Mouse (Mus musculus): Measurements from ENCODE around the gene Zhx3. TPM values are rescaled to one million over a fixed set of nuclear protein-coding genes. Genes with fewer than 3 reads are reported as not detected.

Gene Zhx3
- total RNA-seq, 2 experiments from 2014 or later, result 74.2 to 84.2 TPM

DNA sequence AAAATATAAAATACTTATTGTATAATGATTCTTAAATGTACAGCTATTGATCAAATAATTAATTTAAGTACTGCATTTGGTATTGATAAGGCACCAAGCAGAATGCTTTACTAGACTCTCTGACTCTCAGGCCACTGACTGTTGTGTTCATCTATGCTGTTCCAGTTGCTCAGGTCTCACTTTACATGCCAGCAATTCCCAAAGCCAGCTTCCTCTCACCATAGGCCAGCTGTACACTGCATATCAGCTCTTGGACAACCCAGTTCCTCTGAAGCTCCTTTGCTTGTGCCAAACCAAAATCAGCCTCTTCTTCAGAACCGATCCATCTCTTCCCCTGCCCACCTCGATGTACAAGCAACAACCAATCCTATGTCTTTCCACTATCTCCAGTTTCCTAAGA is 24.6 kb downstream of the Zhx3 start:
- intact Hi-C loops (cut with DNase I), result no loop called here
- DNase-seq (ENCODE audit: low spot score in 2 of 2), result no peak

DNA sequence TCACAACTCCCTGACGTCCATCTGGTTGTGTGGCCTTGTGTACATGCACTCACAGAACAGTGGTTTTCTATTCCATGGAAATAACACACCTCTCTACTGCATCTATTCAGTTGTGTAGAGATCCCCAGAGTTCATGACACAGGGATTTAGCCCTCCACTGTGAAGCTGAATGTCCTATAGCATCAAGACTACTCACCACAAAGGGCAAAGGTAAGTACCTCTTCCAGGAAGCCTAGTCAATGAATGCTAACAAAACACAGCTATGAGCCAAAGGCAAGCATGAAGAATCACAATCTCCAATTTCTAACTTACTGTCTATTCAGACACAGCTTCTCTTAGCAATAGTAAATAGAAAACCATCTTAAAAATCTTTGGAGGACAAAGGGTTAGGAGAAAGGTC is 25.1 kb downstream of the Zhx3 start:
- intact Hi-C loops (cut with DNase I), result no loop called here
- DNase-seq (ENCODE audit: low spot score in 2 of 2), result no peak

- intact Hi-C loops (cut with DNase I), result no loop called here
- DNase-seq (ENCODE audit: low spot score in 2 of 2), result no peak
These were observed 32.0 kb downstream of the Zhx3 start for GRCm38 (mm10) chr2:160840838-160841237.

- intact Hi-C loops (cut with DNase I), result no loop called here
- DNase-seq (ENCODE audit: low spot score in 2 of 2), result no peak
These were observed 62.0 kb downstream of the Zhx3 start for GRCm38 (mm10) chr2:160810802-160811201.

- no peak for DNase-seq (ENCODE audit: low spot score in 2 of 2)
- intact Hi-C loops (cut with DNase I), result no loop called here
These were observed 62.4 kb downstream of the Zhx3 start for GRCm38 (mm10) chr2:160810376-160810775.

GRCm38 (mm10) chr2:160806091-160806521 is 66.7 kb downstream of the Zhx3 start:
- intact Hi-C loops (cut with DNase I), result no loop called here
- DNase-seq (ENCODE audit: low spot score in 2 of 2), result peak; percentile 36 to 38

GRCm38 (mm10) chr2:160804794-160805527 is 67.8 kb downstream of the Zhx3 start:
- peak in 1 of 2 experiments; percentile 1 for DNase-seq (ENCODE audit: low spot score in 2 of 2)
- intact Hi-C loops (cut with DNase I), result no loop called here

- intact Hi-C loops (cut with DNase I), result no loop called here
- no peak for DNase-seq (ENCODE audit: low spot score in 2 of 2)
These were observed 70.5 kb downstream of the Zhx3 start for GRCm38 (mm10) chr2:160802326-160802725.

DNA sequence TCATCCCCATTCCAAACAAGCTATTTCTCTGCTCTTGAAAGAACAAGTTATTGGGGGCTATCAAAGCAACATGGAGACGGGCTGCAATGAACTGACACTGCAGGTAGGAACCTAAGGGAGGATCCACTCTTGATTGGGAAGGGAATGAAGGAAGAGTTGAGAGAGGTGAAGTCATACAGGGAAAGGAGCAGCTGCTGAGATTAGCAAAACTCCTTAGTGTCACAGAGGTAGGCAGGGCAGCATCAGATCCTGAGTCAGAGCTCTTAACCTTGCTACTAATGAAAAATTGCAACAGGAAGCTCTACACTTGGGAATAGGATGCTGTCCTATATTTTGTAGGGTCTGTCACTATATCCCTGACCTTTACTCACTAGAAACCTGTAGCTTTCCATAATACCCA is 71.8 kb downstream of the Zhx3 start:
- intact Hi-C loops (cut with DNase I), result no loop called here
- no peak for DNase-seq (ENCODE audit: low spot score in 2 of 2)

GRCm38 (mm10) chr2:160798206-160798605 is 74.6 kb downstream of the Zhx3 start:
- intact Hi-C loops (cut with DNase I), result loop anchor here (10.0 kb wide), 1 partner anchor 57 kb away; no protein-coding TSS in a partner anchor
- no peak for DNase-seq (ENCODE audit: low spot score in 2 of 2)

DNA sequence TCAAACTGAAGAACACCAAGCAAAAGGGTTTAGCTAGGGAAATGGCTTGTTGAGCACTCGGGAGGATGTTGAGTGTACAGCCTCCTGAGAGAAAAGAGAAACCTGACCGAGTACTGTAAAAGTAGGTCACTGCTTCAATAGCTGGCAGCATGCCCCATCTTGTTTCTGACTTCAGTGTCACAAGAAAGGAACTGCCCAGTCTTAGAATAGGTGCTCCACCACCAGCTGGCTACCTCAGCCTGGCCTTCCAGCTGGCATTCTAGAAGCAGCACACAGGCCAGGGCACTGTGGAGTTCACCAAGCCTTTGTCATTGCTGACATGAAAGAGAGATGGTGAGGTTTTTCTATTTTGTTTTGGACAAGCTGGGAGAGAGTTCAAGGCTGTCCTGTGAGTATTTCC is 75.8 kb downstream of the Zhx3 start:
- DNase-seq (ENCODE audit: low spot score in 2 of 2), result peak; percentile 67 to 68
- intact Hi-C loops (cut with DNase I), result loop anchor here (10.0 kb wide), 1 partner anchor 58 kb away; no protein-coding TSS in a partner anchor

DNA sequence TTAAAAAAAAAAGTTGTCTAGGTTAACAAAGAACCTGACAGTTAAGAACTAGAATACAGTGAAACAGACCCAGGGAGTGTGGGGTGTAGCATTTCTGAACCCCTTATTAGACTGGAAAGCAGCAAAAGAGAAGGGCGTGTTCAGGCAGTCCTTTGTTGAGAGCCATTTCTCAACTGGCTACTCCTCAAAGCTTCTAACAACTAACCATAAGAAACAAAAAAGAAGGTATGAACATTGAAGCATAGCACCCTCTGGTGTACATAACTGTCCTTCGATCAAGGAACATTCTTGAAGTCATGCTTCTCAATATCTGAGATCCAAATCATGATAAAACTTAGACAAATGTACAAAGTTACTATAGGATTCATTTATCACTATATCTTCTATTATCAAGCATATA is 79.7 kb downstream of the Zhx3 start:
- DNase-seq (ENCODE audit: low spot score in 2 of 2), result no peak
- intact Hi-C loops (cut with DNase I), result loop anchor here (10.0 kb wide), 1 partner anchor 62 kb away; no protein-coding TSS in a partner anchor

DNA sequence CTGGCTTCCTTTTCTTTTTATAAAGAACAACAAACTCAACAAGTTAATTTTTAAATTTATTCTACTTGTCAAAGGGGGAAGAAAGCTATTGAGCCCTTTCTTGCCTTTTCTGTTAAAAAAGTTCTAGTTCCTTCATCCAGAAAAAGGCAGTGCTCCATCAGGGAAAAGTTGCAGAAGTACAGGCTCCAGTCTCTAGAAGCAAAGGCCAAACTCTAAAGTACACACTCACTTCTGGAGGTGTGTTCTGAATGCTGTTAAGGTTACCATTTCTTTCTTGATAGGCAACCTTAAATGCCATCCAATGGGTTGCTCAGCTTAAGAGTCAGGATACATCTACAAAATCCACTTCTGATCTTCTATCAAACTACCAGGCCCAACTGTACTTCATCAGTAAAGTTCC is 83.1 kb downstream of the Zhx3 start:
- DNase-seq (ENCODE audit: low spot score in 2 of 2), result no peak
- intact Hi-C loops (cut with DNase I), result loop anchor here (5.0 to 10.0 kb wide), 2 partner anchors 65 to 83 kb away; partner anchors contain the start of gene Zhx3

- intact Hi-C loops (cut with DNase I), result loop anchor here (5.0 kb wide), 1 partner anchor 83 kb away; the partner anchor contains the start of gene Zhx3
- no peak for DNase-seq (ENCODE audit: low spot score in 2 of 2)
These were observed 83.8 kb downstream of the Zhx3 start for GRCm38 (mm10) chr2:160789046-160789445.

DNA sequence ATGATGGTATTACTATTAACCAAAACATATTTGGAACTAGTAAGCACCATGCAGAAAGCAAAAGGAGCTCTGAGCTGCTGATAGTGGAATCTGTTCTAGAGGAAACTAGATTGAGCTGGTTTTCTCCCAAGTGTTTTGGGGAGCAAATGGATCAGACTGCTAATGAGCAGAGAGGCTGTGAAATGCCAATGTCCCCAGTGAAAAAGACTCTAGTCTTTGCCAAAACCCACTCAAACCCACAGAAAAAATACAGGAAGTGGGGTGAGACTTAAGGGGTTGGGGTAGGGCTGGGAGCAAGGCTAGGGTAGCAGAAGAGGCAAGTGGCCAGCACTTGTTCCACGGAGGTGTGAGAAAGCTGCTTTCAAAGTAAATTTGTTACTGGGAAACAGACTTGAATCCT is 86.5 kb downstream of the Zhx3 start:
- no peak for DNase-seq (ENCODE audit: low spot score in 2 of 2)

DNA sequence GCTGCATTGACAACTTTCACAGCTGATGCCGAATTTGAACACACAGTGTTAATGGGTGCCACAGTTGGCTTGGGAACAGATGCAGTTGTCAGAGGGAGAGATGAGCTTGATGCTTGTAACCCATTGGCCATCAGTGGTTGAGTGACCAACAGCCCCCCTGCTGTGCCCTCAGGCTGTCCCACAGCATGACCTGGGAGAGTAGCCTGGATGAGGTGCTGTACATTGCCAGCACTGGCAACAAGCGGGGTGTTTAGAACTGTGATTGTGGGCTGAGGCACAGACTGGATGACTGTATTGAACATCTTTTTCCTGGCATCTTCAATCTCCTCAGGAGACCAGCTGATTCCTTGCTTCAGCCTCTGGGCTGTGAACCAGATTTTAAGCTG is 92.0 kb downstream of the Zhx3 start:
- DNase-seq (ENCODE audit: low spot score in 2 of 2), result no peak
- intact Hi-C loops (cut with DNase I), result no loop called here

More for the DNA sequence above, 86.5 kb downstream of the Zhx3 start:
- intact Hi-C loops (cut with DNase I), result loop anchor here (5.0 kb wide), 1 partner anchor 86 kb away; the partner anchor contains the start of gene Zhx3

GRCm38 (mm10) chr2:160780154-160780833 is 92.5 kb downstream of the Zhx3 start:
- DNase-seq (ENCODE audit: low spot score in 2 of 2), result no peak
- intact Hi-C loops (cut with DNase I), result no loop called here

- intact Hi-C loops (cut with DNase I), result no loop called here
- DNase-seq (ENCODE audit: low spot score in 2 of 2), result no peak
These were observed 94.8 kb downstream of the Zhx3 start for GRCm38 (mm10) chr2:160778034-160778433.

DNA sequence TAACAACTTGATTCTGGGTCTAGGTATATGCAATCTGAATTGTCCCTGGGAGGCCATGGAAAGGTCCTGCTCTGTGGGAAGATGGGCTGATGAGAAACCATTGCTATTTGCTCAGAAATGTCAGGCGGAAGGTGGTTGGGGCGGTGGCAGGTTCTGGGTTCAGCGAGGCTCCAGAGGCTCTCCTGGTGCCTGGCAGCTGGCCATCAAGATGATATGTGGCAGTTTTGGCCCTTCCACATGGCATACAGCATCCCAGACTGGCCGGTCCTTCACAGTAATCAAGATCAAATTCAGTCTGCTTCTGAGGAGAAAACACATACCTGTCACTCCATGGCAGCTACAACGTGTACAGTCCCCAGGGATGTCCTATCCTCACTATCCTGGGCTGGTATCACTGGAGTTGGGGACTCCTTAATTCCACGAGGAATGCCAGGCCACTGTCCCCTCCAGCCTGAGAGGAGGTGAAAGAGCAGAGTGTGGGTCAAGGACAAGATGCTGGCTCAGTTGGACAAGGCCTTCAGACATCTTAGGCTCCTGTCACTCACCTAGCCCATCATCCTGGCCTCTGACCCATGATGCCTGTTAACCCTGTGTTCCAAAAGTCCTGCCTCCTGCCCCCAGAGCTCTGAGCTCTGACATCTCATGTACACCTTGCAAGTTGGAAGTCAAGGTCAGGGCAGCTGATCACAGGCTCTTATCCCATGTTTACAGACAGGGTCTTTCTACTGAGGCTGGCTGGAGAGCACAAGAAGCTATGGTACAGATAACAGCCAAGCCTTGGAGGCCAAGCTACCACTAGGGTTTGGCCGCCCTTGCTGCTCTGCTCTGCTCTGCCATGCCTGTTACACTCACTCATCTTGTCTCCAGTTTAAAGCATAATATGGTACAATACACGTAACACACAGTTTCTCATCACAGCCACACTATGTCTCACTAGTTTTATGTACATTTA is 101.2 kb downstream of the Zhx3 start:
- DNase-seq (ENCODE audit: low spot score in 2 of 2), result no peak
- intact Hi-C loops (cut with DNase I), result no loop called here

- no peak for DNase-seq (ENCODE audit: low spot score in 2 of 2)
- intact Hi-C loops (cut with DNase I), result no loop called here
These were observed 101.9 kb downstream of the Zhx3 start for GRCm38 (mm10) chr2:160770871-160771270.
